Mouse (Mus musculus) G1E-ER4 (cell line): ENCODE measurements around the gene Efna4. TPM values are rescaled to one million over a fixed set of nuclear protein-coding genes. Genes with fewer than 3 reads are reported as not detected.

Experiments
- GATA1 ChIP-seq: IDR thresholded peaks from one replicate; pipeline ENCODE4 v1.8.0; 2012; ENCODE audit warnings: low read length, inconsistent platforms
- polyA plus RNA-seq: library from polyadenylated mRNA; stranded (reverse); fragments of >175 nt; gene quantifications from 2 replicates; pipeline ENCODE4 v1.2.3, GENCODE M21; 2012

Gene Efna4
- polyA plus RNA-seq, 1 experiment: 0.04 TPM

GRCm38 (mm10) chr3:89373581-89374231 lies 35.9 kb upstream of the Efna4 start:
- no peak for TF ChIP-seq GATA1

GRCm38 (mm10) chr3:89367338-89367737 lies 29.5 kb upstream of the Efna4 start:
- no peak for TF ChIP-seq GATA1

DNA sequence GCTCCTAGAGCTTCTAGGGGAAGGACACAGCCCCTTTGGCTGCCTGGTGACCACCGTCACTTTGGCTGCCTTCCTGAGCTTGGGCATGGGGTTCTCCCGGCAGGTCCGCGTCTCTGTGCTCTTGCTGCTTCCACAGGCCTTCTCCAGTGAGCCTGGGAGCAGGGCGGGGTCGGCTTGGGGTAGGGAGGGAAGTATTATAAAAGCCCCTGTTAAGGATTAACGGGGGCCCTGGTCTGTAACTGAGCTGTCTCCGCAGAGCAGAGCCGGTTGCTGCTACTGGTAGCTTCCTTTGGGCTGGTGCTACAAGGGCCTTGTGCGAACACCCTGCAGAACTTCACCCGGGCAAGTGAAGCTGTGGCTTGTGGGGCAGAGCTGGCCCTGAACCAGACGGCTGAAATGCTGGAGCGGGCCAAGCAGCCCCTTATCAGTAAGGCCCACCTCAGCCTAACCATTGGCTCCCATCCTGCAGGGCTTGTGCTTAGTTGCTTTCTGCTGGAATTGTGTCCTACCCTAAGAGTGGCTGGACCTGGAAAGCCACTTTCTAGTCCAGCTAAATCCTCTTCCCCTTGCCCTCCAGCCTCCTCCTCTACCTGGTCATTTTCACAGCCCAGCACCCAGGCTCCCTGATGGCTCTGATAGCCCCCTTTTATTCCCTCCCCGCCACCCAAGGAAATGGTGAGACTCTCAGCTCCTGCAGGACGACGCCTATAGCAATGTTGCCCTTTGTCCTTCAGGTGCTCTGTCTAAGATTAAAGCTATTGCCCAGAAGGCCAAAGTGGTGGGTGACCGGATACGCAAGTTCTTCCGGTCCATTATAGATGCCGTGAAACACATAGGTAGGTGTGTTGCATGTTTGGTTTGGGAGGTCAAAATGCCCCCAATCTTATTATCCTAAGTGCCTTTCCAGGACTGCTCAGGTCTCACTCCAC lies 27.9 kb upstream of the Efna4 start:
- no peak for TF ChIP-seq GATA1

- TF ChIP-seq GATA1: no peak
Observed at GRCm38 (mm10) chr3:89365153-89365485, 27.3 kb upstream of the Efna4 start, which contains the start of gene Dcst1. TSS of gene Dcst1 (minus strand) at chr3:89365253.

DNA sequence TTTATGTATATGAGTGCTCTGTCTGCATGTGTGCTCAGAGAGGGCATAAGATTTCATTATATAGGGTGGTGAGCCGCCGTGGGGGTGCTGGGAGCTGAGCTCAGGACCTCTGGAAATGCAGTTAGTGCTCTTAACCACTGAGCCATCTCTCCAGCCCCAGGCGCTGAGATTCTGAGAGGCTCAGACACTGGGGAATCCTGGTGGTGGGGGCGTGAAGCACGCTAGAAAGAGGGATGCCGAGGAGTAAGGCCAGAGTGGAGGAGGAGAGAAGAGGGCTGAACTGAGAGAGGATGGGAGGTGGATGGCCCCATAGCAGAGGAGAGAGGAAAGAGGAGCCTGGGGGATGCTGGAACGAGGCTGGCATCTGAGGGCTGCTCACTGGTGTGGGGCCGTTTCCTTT lies 26.8 kb upstream of the Efna4 start:
- no peak for TF ChIP-seq GATA1

- no peak for TF ChIP-seq GATA1
Observed at GRCm38 (mm10) chr3:89361675-89362074, 23.8 kb upstream of the Efna4 start, which contains the start of gene Dcst2. TSS of gene Dcst2 (plus strand) at chr3:89361975.

GRCm38 (mm10) chr3:89360237-89360636 lies 22.4 kb upstream of the Efna4 start:
- no peak for TF ChIP-seq GATA1

DNA sequence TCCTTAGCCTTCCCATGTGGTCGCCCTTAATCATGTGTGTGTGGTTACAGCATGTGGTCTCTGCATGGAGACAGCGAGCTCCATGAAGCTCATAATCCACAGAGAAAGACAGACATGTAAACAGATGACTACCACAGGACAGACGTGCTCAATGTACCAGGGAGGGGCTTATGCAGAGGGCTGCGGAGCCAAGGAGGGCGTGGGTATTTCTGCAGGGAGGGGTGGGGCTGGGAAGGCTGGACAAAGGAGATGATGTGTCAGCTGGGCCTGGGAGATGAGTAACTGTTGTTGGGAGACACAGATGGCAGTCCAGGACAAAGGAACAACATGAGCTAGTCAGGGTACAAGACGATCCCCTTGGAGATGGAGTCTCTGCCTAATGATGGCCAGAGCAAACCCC lies 21.8 kb upstream of the Efna4 start:
- no peak for TF ChIP-seq GATA1

DNA sequence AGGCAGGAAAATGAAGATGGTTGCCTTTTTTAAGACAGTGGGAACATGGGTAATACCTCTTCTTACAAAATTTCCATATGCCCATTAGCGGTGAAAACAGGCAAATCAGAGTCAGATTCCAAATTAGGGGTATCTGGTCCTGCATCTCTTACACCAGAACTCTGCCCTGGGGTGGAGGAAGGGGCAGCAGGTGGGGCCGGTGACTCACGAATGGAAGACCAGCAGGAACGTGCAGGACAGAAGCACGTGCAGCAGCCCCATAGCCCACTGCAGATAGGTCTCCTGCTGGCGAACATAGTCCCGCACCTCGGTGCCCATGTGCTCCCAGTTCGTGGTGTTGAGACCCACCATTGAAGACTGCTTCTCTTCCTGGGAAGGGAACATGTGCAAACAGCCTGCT lies 18.2 kb upstream of the Efna4 start:
- no peak for TF ChIP-seq GATA1

GRCm38 (mm10) chr3:89355512-89355902 lies 17.7 kb upstream of the Efna4 start:
- no peak for TF ChIP-seq GATA1

DNA sequence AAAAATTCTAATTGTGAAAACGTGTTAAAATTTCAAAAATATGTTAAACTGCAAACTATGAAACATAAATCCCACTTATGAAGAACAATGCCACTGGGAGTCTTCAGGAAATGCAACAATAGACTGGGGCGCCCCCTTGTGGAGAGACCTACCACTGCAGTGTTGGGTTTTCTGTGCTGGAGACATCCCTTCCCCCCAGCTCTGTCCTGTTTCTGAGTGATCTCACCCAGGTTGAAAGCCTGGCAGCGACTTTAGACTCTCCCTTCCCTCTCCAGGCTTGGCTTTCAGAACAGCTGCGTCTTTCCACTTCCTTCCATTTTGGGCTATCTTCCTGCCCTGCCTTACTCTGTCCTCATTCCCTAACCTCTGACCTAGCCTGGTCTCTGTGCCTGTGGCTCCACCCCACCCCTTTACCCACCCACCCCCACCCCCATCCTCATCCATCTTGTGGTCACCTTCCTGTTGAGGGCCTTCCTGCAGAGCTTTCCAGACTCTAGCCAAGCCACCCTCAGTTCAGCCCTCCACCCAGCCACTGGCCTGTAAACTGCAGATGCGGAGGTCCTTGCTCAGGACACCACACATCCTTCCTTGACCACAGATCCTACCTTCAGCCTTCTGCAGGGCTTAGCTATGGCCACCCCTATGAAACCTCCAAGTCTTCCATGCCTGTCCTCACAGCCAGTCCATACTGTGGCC lies 17.1 kb upstream of the Efna4 start:
- TF ChIP-seq GATA1: no peak

GRCm38 (mm10) chr3:89351271-89351670 lies 13.4 kb upstream of the Efna4 start:
- TF ChIP-seq GATA1: no peak

DNA sequence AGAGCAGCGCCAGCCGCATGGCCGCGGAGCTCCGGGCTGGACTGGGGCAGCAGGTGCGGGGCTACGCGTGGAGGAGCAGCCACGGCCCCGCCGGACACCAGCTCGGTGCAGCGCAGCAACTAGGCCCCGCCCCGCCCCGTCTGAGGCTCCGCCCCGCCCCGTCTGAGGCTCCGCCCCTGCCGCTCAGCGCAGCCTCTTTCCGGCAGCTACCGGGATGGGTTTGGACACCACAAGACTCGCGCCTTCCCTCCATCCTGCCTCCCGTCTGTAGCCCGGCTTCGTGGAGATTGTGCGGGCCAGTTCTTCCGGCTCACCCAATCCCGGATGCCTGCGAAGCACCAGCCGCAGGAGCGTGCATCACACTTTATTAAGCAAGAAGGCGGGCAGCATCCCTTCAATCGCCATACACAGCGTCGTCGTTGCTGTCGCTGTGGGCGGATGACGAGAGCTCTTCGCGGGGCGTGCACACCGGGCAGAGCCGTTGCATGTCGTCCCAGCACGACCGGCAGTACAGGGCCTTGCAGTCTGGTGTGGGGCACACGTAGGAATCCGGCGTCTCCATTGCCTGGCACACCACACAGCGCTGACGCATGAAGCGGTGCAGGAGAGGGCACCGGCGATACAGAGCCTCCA lies 12.2 kb upstream of the Efna4 start, which contains the start of gene Adam15:
Adam15 (minus strand) TSS at position 128 of the 633 bp plus-strand sequence.
- TF ChIP-seq GATA1: no peak

DNA sequence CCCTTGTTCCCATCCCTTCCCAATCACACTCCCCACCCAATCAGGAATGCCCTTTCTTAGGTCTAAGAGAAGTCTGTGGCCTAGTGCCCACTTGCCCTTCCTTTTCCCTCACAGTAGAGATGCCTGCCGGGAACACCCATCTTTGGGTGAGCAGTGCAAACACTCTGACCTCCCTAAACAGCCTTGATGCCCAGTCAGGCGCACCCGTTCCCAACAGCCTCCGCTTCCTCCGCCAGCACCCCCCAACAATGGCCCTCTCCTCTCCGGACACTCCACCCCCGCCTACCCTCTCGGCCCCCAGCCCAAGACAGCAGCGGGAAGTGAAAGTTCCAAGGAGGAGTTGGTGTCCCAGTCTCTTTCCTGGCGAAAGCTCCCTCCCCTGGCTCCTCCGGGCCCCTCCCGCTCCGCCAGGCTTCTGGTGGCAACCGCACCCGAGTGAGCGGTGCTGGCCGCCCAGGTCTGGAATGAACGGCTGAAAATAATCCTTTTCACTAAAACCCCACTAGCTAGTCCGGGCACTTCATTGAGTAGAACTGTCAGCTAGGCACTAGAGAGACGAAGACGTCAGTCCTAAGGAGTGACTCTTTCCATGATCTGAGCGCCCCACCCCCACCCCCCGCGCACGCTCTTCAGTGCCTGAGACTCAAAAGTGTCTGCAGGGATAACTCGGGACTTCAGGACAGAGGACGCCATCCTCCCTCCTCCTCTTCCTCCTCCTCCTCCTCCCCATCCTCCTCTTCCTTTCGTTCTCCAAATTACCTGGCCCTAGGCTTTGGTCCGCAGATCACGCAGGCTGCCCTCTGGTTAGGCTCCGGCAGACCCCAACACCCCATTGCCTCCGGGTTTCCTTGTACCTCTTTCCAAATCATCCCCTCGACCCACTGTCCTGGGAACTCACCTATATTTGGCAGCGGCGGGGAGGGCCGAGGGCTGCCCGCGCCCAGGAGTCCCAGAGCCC lies 11.4 kb upstream of the Efna4 start:
- no peak for TF ChIP-seq GATA1
